Mouse (Mus musculus): Measurements from ENCODE around the gene Wfs1. TPM values are rescaled to one million over a fixed set of nuclear protein-coding genes. Genes with fewer than 3 reads are reported as not detected.
A peak's percentile ranks its signal among the peaks of the same experiment; 100 is the strongest.

Wfs1 gene
- 8.6 and 8.9 TPM in 2 replicates for polyA plus RNA-seq (2016; fragmentation: Nextera tagmentation; extraction: Ambion mirVana)

DNA sequence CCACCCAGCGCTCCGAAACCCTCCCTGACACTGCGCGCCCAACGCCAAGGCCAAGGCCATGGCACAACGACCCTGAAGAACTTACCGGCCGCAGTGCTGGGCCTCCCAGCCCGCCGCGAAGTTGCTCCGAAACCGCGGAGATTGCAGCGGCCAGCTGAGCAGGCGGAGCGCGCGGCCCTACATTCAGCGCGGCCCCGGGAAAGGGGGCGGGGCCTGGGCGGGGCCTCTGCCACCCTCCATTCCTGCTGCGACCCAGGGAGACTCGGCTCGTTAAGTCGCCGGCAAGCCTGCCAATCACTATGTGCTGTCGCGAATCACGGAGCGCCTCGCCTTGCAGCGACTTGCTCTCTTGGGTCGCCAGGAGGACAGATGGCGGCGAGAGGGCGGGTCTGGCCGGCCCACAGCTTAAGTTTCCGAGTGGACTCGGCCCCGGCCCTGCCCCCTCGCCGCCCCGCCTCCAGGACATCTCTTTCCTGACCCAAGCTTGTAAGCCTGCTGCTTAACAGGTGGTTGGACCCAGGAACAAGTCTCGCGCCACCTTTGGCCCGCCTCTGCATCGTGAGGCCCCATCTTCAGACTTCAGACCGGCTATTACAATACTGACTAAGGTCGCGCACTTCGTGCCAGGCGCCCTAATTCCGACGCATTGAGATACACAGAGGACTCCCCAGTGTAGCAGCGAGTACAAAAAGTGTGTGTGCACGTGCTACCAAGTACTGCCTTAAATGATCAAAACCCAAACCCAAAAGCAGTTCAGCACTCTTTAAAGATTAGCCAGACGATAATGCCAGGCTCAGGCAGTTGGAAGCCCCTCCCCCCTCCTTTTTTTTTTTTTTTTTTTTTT is at the start of gene Wfs1:
Wfs1 (minus strand) TSS at position 425 of the 844 bp plus-strand sequence.
- WGBS: under 1% methylated on average over 60 of the region's 60 CpGs
- H3K36me3 ChIP-seq: no peaks in the 10 kb centered on the region
- H3K4me2 ChIP-seq (replicated peaks): peak within 1 kb of the TSS; percentile 96
- no peak within 1 kb of the TSS for H3K27ac ChIP-seq
- H3K9me3 ChIP-seq: no peaks in the 10 kb centered on the region
- peak; percentile 99 for ATAC-seq (ENCODE audit: low FRiP score, low read depth)
- peak within 1 kb of the TSS; percentile 62 for H3K9ac ChIP-seq
- peak within 1 kb of the TSS; percentile 61 for H3K4me3 ChIP-seq
- H3K4me1 ChIP-seq: peaks cover 13% of the 10 kb centered on the region
- no peaks in the 10 kb centered on the region for H3K27me3 ChIP-seq (replicated peaks)

- WGBS: 80% methylated on average over 3 of the region's 3 CpGs
- Histone ChIP-seq H3K36me3 (no peaks in the 10 kb centered on the region), H3K4me1 (no peaks in the 10 kb centered on the region), H3K4me2 (replicated peaks) (no peak overlapping the region), H3K4me3 (no peak overlapping the region), H3K9me3 (no peaks in the 10 kb centered on the region), H3K9ac (no peak overlapping the region), H3K27me3 (replicated peaks) (no peaks in the 10 kb centered on the region), H3K27ac (no peak overlapping the region)
- no peak for ATAC-seq (ENCODE audit: low FRiP score, low read depth)
Measured at GRCm38 (mm10) chr5:37036884-37037283, 47.9 kb upstream of the Wfs1 start.

DNA sequence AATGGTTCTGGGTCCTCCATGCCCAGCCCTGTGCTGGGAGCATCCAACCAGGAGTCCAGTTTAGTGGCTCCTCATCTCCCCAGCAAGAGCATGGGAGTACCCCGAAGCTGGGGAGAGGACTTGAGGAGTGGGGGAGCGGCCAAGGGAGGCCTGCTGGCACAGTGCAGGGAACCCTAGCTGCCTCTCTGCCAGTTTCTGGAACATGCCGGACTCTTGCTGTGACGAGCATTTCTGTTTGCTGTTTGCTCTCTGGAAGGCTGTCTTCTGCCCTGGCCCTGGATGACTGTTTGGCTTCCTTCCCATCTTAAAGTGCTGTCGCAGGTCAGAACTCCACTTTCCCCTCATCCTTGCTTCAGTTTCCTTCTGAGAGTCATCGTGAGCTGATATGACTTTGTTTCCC is 46.9 kb upstream of the Wfs1 start:
- no peak for ATAC-seq (ENCODE audit: low FRiP score, low read depth)
- Histone ChIP-seq H3K4me3 (no peak overlapping the region), H3K9me3 (no peaks in the 10 kb centered on the region), H3K27me3 (replicated peaks) (peaks cover 8% of the 10 kb centered on the region), H3K9ac (no peak overlapping the region), H3K4me2 (replicated peaks) (no peak overlapping the region), H3K27ac (no peak overlapping the region), H3K4me1 (no peaks in the 10 kb centered on the region), H3K36me3 (no peaks in the 10 kb centered on the region)
- 86% methylated on average over 6 of the region's 6 CpGs for WGBS

DNA sequence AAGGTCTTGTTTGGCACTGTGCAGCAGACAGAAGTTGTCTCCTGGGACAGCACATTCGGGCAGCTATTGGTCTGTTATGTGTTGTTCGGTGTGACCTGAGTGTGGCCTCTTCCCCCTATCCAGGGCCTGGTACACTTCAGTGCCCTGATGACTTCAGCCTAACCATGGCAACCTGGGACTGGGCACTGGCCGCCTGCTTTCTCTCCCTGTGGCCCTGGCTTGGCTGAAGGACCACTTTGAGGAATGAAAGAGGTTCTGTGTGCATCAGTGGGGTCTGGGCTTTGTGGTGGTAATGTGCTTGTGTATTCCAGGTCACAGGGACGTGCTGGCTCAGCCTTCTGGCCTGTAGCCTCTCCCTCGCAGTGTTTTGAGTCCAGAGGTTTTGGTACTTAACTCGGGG is 46.2 kb upstream of the Wfs1 start:
- ATAC-seq (ENCODE audit: low FRiP score, low read depth): no peak
- H3K27ac ChIP-seq: no peak overlapping the region

GRCm38 (mm10) chr5:37030753-37031152 is 41.7 kb upstream of the Wfs1 start:
- no peak overlapping the region for H3K4me2 ChIP-seq (replicated peaks)
- no peak for ATAC-seq (ENCODE audit: low FRiP score, low read depth)
- 56% methylated on average over 9 of the region's 9 CpGs for WGBS

More for the DNA sequence above, 46.2 kb upstream of the Wfs1 start:
- Histone ChIP-seq H3K4me2 (replicated peaks) (no peak overlapping the region), H3K36me3 (no peaks in the 10 kb centered on the region), H3K4me3 (no peak overlapping the region), H3K27me3 (replicated peaks) (peaks cover 15% of the 10 kb centered on the region), H3K9me3 (no peaks in the 10 kb centered on the region), H3K4me1 (no peaks in the 10 kb centered on the region), H3K9ac (no peak overlapping the region)
- 73% methylated on average over 6 of the region's 6 CpGs for WGBS

GRCm38 (mm10) chr5:37029326-37029905 is 40.4 kb upstream of the Wfs1 start:
- Histone ChIP-seq H3K27ac (no peak overlapping the region), H3K36me3 (no peaks in the 10 kb centered on the region), H3K9ac (peak overlapping the region; percentile 59), H3K4me2 (replicated peaks) (peak overlapping the region; percentile 99), H3K4me3 (peak overlapping the region; percentile 62), H3K4me1 (peaks cover 11% of the 10 kb centered on the region), H3K9me3 (no peaks in the 10 kb centered on the region), H3K27me3 (replicated peaks) (peaks cover 54% of the 10 kb centered on the region)
- WGBS: 2% methylated on average over 17 of the region's 17 CpGs
- ATAC-seq (ENCODE audit: low FRiP score, low read depth): no peak

More at GRCm38 (mm10) chr5:37030753-37031152, 41.7 kb upstream of the Wfs1 start:
- Histone ChIP-seq H3K36me3 (no peaks in the 10 kb centered on the region), H3K9ac (no peak overlapping the region), H3K9me3 (no peaks in the 10 kb centered on the region), H3K27ac (no peak overlapping the region), H3K27me3 (replicated peaks) (peaks cover 54% of the 10 kb centered on the region), H3K4me3 (no peak overlapping the region), H3K4me1 (peaks cover 11% of the 10 kb centered on the region)

DNA sequence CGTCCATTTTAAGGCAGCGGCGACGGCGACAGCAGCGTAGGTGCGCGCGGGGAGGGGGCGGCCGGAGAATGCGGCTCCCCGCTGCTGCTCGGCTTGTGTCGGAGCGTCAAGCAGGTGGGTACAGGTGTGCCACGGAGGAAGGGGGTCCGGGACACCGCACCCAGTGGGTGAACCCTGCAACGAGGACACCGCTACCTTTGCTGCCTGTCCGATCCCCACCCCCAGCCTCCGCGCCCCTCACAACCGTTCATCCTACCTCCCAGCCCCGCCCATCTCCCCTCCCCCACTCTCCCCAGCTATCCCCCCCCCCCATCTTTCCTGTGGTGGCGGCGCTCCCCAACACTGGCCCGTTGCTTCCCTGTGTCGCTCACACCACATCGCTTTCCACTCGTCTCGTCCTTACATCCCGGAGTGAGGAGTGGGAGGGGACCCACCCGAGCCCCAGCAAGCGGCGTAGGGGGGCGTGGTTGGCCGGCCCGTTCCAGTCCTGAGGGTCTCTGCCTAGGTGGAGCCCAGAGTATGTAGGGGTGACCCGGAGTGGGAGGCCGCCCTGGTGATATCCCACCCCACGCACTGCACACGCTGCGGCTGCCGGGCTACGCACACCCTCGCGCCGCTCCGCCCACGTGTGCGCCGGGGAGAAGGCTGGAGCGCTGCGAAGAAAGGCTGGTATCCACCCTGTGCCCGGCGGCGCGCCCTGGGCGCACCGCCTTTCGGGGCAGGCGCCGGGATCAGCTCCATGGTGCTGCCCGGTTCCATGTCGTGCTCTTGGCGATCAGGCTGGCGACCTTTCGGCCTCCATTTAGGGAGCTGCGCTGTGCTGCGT is 39.7 kb upstream of the Wfs1 start:
- peaks cover 11% of the 10 kb centered on the region for H3K4me1 ChIP-seq
- peak overlapping the region; percentile 59 for H3K9ac ChIP-seq
- peak; percentile 82 for ATAC-seq (ENCODE audit: low FRiP score, low read depth)
- no peak overlapping the region for H3K27ac ChIP-seq
- H3K4me2 ChIP-seq (replicated peaks): peak overlapping the region; percentile 99
- no peaks in the 10 kb centered on the region for H3K36me3 ChIP-seq
- peak overlapping the region; percentile 62 for H3K4me3 ChIP-seq
- under 1% methylated on average over 71 of the region's 72 CpGs for WGBS
- H3K9me3 ChIP-seq: no peaks in the 10 kb centered on the region
- H3K27me3 ChIP-seq (replicated peaks): peaks cover 54% of the 10 kb centered on the region

DNA sequence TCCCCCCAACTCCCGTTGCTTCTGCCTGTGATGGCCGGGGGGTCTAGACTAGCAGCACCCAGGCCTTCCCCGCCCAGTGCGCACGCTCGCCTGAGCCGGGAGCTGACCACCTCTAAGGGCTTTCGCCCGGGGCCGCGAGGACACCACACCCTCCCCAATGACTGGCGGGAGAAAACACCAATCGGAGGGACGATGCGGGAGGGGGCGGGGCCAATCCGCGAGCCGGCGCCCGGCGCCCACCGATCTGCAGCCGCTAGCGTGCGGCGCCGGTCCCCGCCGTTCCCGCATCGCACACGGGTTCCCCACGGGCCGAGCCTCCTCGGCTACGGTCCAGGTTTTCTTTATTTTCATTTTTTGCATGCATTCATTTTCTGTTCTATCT is 39.1 kb upstream of the Wfs1 start:
- H3K4me2 ChIP-seq (replicated peaks): peak overlapping the region; percentile 99
- H3K9ac ChIP-seq: peak overlapping the region; percentile 59
- no peak overlapping the region for H3K27ac ChIP-seq
- peaks cover 11% of the 10 kb centered on the region for H3K4me1 ChIP-seq
- H3K9me3 ChIP-seq: no peaks in the 10 kb centered on the region
- H3K27me3 ChIP-seq (replicated peaks): peaks cover 54% of the 10 kb centered on the region
- peak; percentile 92 for ATAC-seq (ENCODE audit: low FRiP score, low read depth)
- H3K36me3 ChIP-seq: no peaks in the 10 kb centered on the region
- H3K4me3 ChIP-seq: peak overlapping the region; percentile 62
- under 1% methylated on average over 37 of the region's 37 CpGs for WGBS

GRCm38 (mm10) chr5:37027701-37028100 is 38.7 kb upstream of the Wfs1 start:
- Histone ChIP-seq H3K36me3 (no peaks in the 10 kb centered on the region), H3K9me3 (no peaks in the 10 kb centered on the region), H3K4me2 (replicated peaks) (peak overlapping the region; percentile 99), H3K4me1 (peaks cover 11% of the 10 kb centered on the region), H3K27me3 (replicated peaks) (peaks cover 54% of the 10 kb centered on the region), H3K4me3 (peak overlapping the region; percentile 62), H3K9ac (peak overlapping the region; percentile 59), H3K27ac (no peak overlapping the region)
- no peak for ATAC-seq (ENCODE audit: low FRiP score, low read depth)
- WGBS: 13% methylated on average over 13 of the region's 13 CpGs

DNA sequence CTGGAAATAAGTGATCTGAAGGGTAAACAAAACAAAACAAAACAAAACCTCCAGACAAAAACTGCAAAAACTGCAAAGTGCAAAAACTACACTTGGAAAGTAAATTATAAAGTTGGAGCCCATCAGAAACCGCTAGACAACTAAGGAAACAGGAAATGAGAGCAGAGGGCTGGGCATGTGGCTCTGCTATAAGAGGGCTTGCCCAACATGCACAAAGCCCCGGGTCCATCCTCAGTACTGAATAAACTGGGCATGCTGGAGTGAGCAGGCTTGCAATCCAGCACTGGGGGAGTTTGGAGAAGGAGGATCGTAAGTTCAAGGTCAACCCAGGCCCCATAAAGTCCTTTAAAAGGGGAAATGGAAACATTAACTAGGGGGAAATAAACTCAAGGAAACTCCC is 28.2 kb upstream of the Wfs1 start:
- no peak overlapping the region for H3K4me3 ChIP-seq
- no peaks in the 10 kb centered on the region for H3K36me3 ChIP-seq
- peaks cover 5% of the 10 kb centered on the region; the same call in 1 of the 2 replicates for H3K4me1 ChIP-seq
- H3K9ac ChIP-seq: no peak overlapping the region
- no peak overlapping the region for H3K27ac ChIP-seq
- no peak overlapping the region for H3K4me2 ChIP-seq (replicated peaks)
- no peak for ATAC-seq (ENCODE audit: low FRiP score, low read depth)
- 77% methylated on average over 3 of the region's 3 CpGs for WGBS
- no peaks in the 10 kb centered on the region for H3K9me3 ChIP-seq
- peaks cover 10% of the 10 kb centered on the region; the same call in 1 of the 2 replicates for H3K27me3 ChIP-seq (replicated peaks)

DNA sequence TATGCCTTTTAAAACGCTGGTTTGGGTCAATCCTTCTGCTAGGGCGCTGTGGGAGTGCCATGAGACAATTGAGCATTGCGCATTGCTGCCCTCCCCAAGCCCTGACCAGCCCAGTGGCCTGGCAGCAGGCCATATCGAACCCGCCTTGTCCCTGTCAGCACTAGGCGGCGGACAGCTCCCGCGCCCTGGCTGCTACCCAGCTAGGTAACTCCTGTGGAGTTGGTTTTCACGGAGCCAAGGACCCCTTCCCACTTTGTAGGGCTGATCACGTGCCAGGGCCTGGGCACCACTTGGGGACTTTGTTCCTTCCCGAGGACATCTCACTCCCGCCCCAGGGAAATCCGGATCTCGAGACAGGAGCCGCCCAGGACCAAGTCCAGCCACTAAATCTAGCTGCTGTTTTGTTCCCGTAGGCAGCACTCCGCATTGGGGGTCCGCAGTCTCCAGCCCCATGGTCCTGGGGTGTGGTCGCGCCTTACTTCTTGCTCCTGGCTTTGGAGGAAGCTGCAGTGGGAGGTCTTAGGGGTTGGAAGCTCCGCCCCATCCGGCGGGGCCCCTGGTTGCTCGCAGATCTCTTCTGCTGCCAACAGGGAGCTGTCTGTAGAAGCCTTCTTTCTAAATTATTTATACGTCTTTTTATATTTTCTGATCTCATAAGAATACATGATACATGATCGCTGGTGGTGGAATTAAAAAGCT is 26.8 kb upstream of the Wfs1 start:
- H3K27ac ChIP-seq: no peak overlapping the region
- H3K36me3 ChIP-seq: no peaks in the 10 kb centered on the region
- H3K4me3 ChIP-seq: no peak overlapping the region
- 5% methylated on average over 27 of the region's 27 CpGs for WGBS
- H3K9me3 ChIP-seq: no peaks in the 10 kb centered on the region
- H3K27me3 ChIP-seq (replicated peaks): peaks cover 10% of the 10 kb centered on the region; the same call in 1 of the 2 replicates
- no peak for ATAC-seq (ENCODE audit: low FRiP score, low read depth)
- H3K9ac ChIP-seq: no peak overlapping the region
- H3K4me1 ChIP-seq: peaks cover 5% of the 10 kb centered on the region; the same call in 1 of the 2 replicates
- peak overlapping the region; percentile 44 for H3K4me2 ChIP-seq (replicated peaks)

Data from neural tube, embryonic 12.5 days (tissue).